Mouse (Mus musculus) midbrain, embryonic 15.5 days (tissue): ENCODE data around the gene Olfr763. TPM values are rescaled to one million over a fixed set of nuclear protein-coding genes. Genes with fewer than 3 reads are reported as not detected.

ENCODE experiments used
- polyA plus RNA-seq: library from polyadenylated mRNA; unstranded; fragments of >200 nt; fragmentation: Nextera tagmentation; extraction: Ambion mirVana; gene quantifications from 2 replicates; pipeline ENCODE4 v1.2.1, GENCODE M21; 2015

Gene Olfr763
- polyA plus RNA-seq, 1 experiment from 2014 or later, result not detected

Other genes with a start within 250 kb of the Olfr763 start
- gene Mmp19, start 219.9 kb upstream of the Olfr763 start, polyA plus RNA-seq, result 0.58 and 0.79 TPM in 2 replicates
- gene Dnajc14, start 206.7 kb upstream of the Olfr763 start, polyA plus RNA-seq, result 59.4 and 60.8 TPM in 2 replicates
- 16.0 and 17.6 TPM in 2 replicates for gene Tmem198b, start 206.4 kb upstream of the Olfr763 start, polyA plus RNA-seq
- gene Sarnp, start 193.5 kb upstream of the Olfr763 start, polyA plus RNA-seq, result 145 and 155 TPM in 2 replicates
- gene Ormdl2, start 189.1 kb upstream of the Olfr763 start, polyA plus RNA-seq, result 21.9 and 22.7 TPM in 2 replicates
- gene Gdf11, start 119.1 kb upstream of the Olfr763 start, polyA plus RNA-seq, result 10.3 and 10.9 TPM in 2 replicates
- 154 and 184 TPM in 2 replicates for gene Cd63, start 109.8 kb upstream of the Olfr763 start, polyA plus RNA-seq
- gene Rdh5, start 87.9 kb upstream of the Olfr763 start, polyA plus RNA-seq, result 12.9 and 15.4 TPM in 2 replicates
- 259 and 262 TPM in 2 replicates for gene Bloc1s1, start 86.8 kb upstream of the Olfr763 start, polyA plus RNA-seq
- 5.1 and 5.5 TPM in 2 replicates for gene Itga7, start 77.0 kb upstream of the Olfr763 start, polyA plus RNA-seq
- not detected in 2 replicates for gene Mettl7b, start 49.8 kb upstream of the Olfr763 start, polyA plus RNA-seq
- not detected in 2 replicates for gene Olfr9, start 21.4 kb upstream of the Olfr763 start, polyA plus RNA-seq
- not detected in 2 replicates for gene Olfr764-ps1, start 29.1 kb downstream of the Olfr763 start, polyA plus RNA-seq
- gene Olfr765, start 39.2 kb downstream of the Olfr763 start, polyA plus RNA-seq, result not detected in 2 replicates
- not detected in 2 replicates for gene Olfr766-ps1, start 58.2 kb downstream of the Olfr763 start, polyA plus RNA-seq
- gene Olfr767, start 72.1 kb downstream of the Olfr763 start, polyA plus RNA-seq, result not detected in 2 replicates
- not detected in 2 replicates for gene Olfr768, start 88.6 kb downstream of the Olfr763 start, polyA plus RNA-seq
- not detected in 2 replicates for gene Olfr769, start 107.1 kb downstream of the Olfr763 start, polyA plus RNA-seq
- gene Olfr770, start 128.2 kb downstream of the Olfr763 start, polyA plus RNA-seq, result not detected in 2 replicates
- gene Olfr771, start 154.0 kb downstream of the Olfr763 start, polyA plus RNA-seq, result not detected in 2 replicates
- gene Olfr772, start 167.1 kb downstream of the Olfr763 start, polyA plus RNA-seq, result not detected in 2 replicates
- gene Olfr773, start 176.6 kb downstream of the Olfr763 start, polyA plus RNA-seq, result not detected in 2 replicates
- not detected in 2 replicates for gene Olfr774, start 225.4 kb downstream of the Olfr763 start, polyA plus RNA-seq
- gene Olfr775, start 237.6 kb downstream of the Olfr763 start, polyA plus RNA-seq, result not detected in 2 replicates
- not detected in 2 replicates for gene Olfr776, start 248.3 kb downstream of the Olfr763 start, polyA plus RNA-seq